Mouse (Mus musculus) stomach, postnatal 0 days (tissue): ENCODE data around the gene 4921530L21Rik.

ENCODE experiments used
- CTCF ChIP-seq: IDR thresholded peaks from 2 replicates; pipeline ENCODE4 v1.5.1; 2016; ENCODE audit warnings: antibody characterized with exemption, low read depth, mild to moderate bottlenecking, moderate library complexity
- EP300 ChIP-seq: optimal IDR thresholded peaks from 2 replicates; pipeline ENCODE3; 2016; ENCODE audit warnings: antibody characterized with exemption

- TF ChIP-seq CTCF, result no peak
- TF ChIP-seq EP300, result no peak
These were observed 4.1 kb upstream of the 4921530L21Rik start for GRCm38 (mm10) chr14:95876785-95877510.
